In the genomic region with DNA sequence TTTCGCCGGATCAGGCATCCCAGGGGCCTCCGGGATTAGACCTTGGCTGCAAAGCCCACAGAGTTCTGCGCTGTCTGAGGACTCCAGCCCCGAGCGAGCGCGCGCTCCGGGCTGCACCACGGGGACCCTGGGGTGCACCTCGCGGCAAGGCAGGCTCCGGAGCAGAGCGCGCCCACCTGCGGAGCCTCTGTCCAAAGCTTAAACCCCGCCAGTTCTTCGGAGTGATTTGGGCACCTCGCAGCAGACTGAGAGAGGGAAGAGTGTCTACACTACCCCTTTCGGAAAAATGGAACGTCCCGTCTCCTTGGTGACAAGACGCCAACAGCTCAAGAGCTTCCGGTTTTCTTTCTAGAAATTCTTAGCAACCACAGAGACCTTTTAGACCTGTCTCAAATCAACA, we compare ENCODE assay signal across 8 mouse cellular contexts. TPM values are rescaled to one million over a fixed set of nuclear protein-coding genes. Genes with fewer than 3 reads are reported as not detected.
DNase-seq lines count a peak whose midpoint lies in the region; ATAC-seq and TF ChIP-seq lines count a peak whose summit lies in the region.

A gene (minus strand): TSS at position 76 of the 400 bp plus-strand sequence.

- no peak for TF ChIP-seq CTCF in kidney, adult 2 months (conservative IDR thresholded peaks at IDR 0.05; ENCODE audit: insufficient read depth, insufficient read length, low read depth, low read length)

- 0 out of 2 replicates have a peak, but pooled peaks cover 5% of the 10 kb centered on the region for H3K4me1 ChIP-seq in kidney, adult 2 months (ENCODE audit: control insufficient read depth, insufficient read depth, low read length)
- H3K4me1 ChIP-seq in liver, embryonic 15.5 days (replicated peaks), result peaks cover 15% of the 10 kb centered on the region

- peak; percentile 41 to 49 for DNase-seq in layer of hippocampus, postnatal 10 days (ENCODE audit: low spot score in 2 of 2)
- DNase-seq in layer of hippocampus, adult 9-11 months, result no peak
- DNase-seq in c-Kit-positive CD71-positive TER-119-positive erythroid progenitor cells, embryonic 14.5 days (ENCODE audit: low spot score), result peak; percentile 55
- DNase-seq in heart, adult 18-20 months, result peak; percentile 75 to 81
- DNase-seq in kidney, adult 2 months, result peak; percentile 69
- DNase-seq in neural tube, embryonic 10.5 days (ENCODE audit: extremely low spot score, low spot score), result peak; percentile 75
- peak; percentile 53 for DNase-seq in testis, postnatal 14 days (ENCODE audit: low spot score)

- H3K36me3 ChIP-seq in kidney, adult 2 months (ENCODE audit: control insufficient read depth, insufficient read depth, low read length), result no peaks in the 10 kb centered on the region
- no peaks in the 10 kb centered on the region for H3K36me3 ChIP-seq in liver, embryonic 15.5 days (replicated peaks)

- WGBS in kidney, adult 2 months, result under 1% methylated on average over 25 of the region's 25 CpGs
- under 1% methylated on average over 25 of the region's 25 CpGs for WGBS in liver, embryonic 15.5 days (ENCODE audit: insufficient replicate concordance)

- no peak within 1 kb of the TSS for H3K27ac ChIP-seq in kidney, adult 2 months (ENCODE audit: insufficient read depth, low read depth, low read length)
- no peak within 1 kb of the TSS for H3K27ac ChIP-seq in liver, embryonic 15.5 days (replicated peaks)

- H3K9ac ChIP-seq in liver, embryonic 15.5 days, result peak within 1 kb of the TSS; percentile 52

- ATAC-seq in liver, embryonic 15.5 days (ENCODE audit: insufficient read depth), result peak; percentile 37; the same call in 1 of the 2 replicates

- H3K9me3 ChIP-seq in liver, embryonic 15.5 days (replicated peaks), result no peaks in the 10 kb centered on the region

- H3K4me2 ChIP-seq in liver, embryonic 15.5 days, result peak within 1 kb of the TSS; percentile 77

- no peaks in the 10 kb centered on the region for H3K27me3 ChIP-seq in kidney, adult 2 months (replicated peaks; ENCODE audit: control insufficient read depth, insufficient read depth, low read length)
- H3K27me3 ChIP-seq in liver, embryonic 15.5 days, result peaks cover 49% of the 10 kb centered on the region

- no peak for TF ChIP-seq POLR2A in kidney, adult 2 months (IDR thresholded peaks at IDR 0.05; ENCODE audit: low read depth, low read length)

- peak within 1 kb of the TSS; percentile 76 for H3K4me3 ChIP-seq in kidney, adult 2 months (ENCODE audit: insufficient read depth, low read depth, low read length)
- peak within 1 kb of the TSS; percentile 49 for H3K4me3 ChIP-seq in liver, embryonic 15.5 days (replicated peaks)

RNA-seq across cellular contexts. Expression of the gene that starts here (rescaled TPM):
- 1 to 10 TPM in 1 of 2 experiments, under 1 TPM in 1; 0.64 to 1.2 TPM for total RNA-seq in layer of hippocampus, postnatal 10 days (2021)
- under 1 TPM in 1 of 2 experiments, not detected in 1; 0.51 TPM for total RNA-seq in heart, adult 18-20 months (2021)
- polyA plus RNA-seq in kidney, adult 2 months (2012; rRNA removed), result 0.31 and 0.61 TPM in 2 replicates
- 0.20 TPM in 1 of 2 replicates, not detected in the other for polyA plus RNA-seq in liver, embryonic 15.5 days (2015; fragmentation: Nextera tagmentation; extraction: Ambion mirVana)

Comparison
In these comparisons a context has a peak if more than half of its experiments do, and no peak if none do; other contexts are left out.
1. Peak in DNase-seq in heart, adult 18-20 months; RNA of the gene not detected or under 1 TPM.
2. Peak in DNase-seq and H3K4me3 ChIP-seq in kidney, adult 2 months; RNA of the gene not detected or under 1 TPM.
3. Peak in ATAC-seq, H3K4me3 ChIP-seq, H3K9ac ChIP-seq and H3K4me2 ChIP-seq in liver, embryonic 15.5 days; RNA of the gene not detected or under 1 TPM.